Comparison of ENCODE assay signal across 17 mouse cellular contexts in genomic region chr2:140664381-140664780, GRCm38 (mm10). TPM values are rescaled to one million over a fixed set of nuclear protein-coding genes. Genes with fewer than 3 reads are reported as not detected.
"Had no signal": no experiment of that assay in that cellular context is flagged by ENCODE, and none has a peak within 500 bp of the region (broad histone marks: within the 10 kb centered on the region; RNA-seq: fewer than 3 reads in every experiment).

No protein-coding gene starts in this region.

- H3K4me2 ChIP-seq: limb, embryonic 13.5 days; liver, embryonic 12.5 days; liver, embryonic 15.5 days; midbrain, embryonic 11.5 days had no signal

- DNase-seq: kidney, postnatal 10 days; kidney, postnatal 36 days; liver; lung, adult 2 months; lung, postnatal 14 days; lung, postnatal 4 days; midbrain, embryonic 14.5 days; thymus, adult 2 months; thymus, postnatal 14 days; thymus, postnatal 4 days had no signal

- ATAC-seq: liver, embryonic 12.5 days had no signal

- H3K4me1 ChIP-seq: liver, embryonic 12.5 days; liver, embryonic 15.5 days had no signal

- H3K9me3 ChIP-seq: limb, embryonic 10.5 days; limb, embryonic 13.5 days; liver, embryonic 12.5 days; liver, embryonic 15.5 days had no signal

- H3K27me3 ChIP-seq: limb, embryonic 13.5 days; liver, embryonic 12.5 days had no signal

- H3K27ac ChIP-seq: limb, embryonic 10.5 days; limb, embryonic 13.5 days; liver, embryonic 12.5 days; liver, embryonic 15.5 days; stomach, postnatal 0 days had no signal

- H3K4me3 ChIP-seq: limb, embryonic 10.5 days; limb, embryonic 13.5 days; liver, embryonic 12.5 days; liver, embryonic 15.5 days had no signal

- H3K36me3 ChIP-seq: liver, embryonic 12.5 days; liver, embryonic 15.5 days had no signal

- H3K9ac ChIP-seq: limb, embryonic 13.5 days; liver, embryonic 12.5 days; liver, embryonic 15.5 days had no signal

RNA-seq across cellular contexts. Expression of gene Flrt3, which starts 6.9 kb away (rescaled TPM):
- total RNA-seq: megakaryocyte progenitor cell, adult 5-6 weeks had no signal
